Mouse (Mus musculus) stomach, postnatal 0 days (tissue): ENCODE measurements at regions not wholly inside any gene's neighbourhood (a gene's known extent, or its start where the extent isn't known, plus 50 kb on each side); places are given as distances from the start of the nearest gene placed in this dataset.

Experiments
- ATAC-seq: fragments of 200-750 bp; cut with Nextera tagmentation; 2 replicates; pipeline ENCODE4 v1.8.0; 2017; ENCODE audit not compliant: low FRiP score, low TSS enrichment
- DNase-seq: peaks from one replicate; pipeline ENCODE4 v3.0.0-alpha.2; 2016; ENCODE audit warnings: low spot score
- H3K27ac ChIP-seq: fragments of 300-500 bp; sonication (generic); replicated peaks from 2 replicates; pipeline ENCODE4 v1.5.1; 2014; ENCODE audit warnings: mild to moderate bottlenecking, control low read depth
- H3K27me3 ChIP-seq: fragments of 300-500 bp; sonication (generic); 2 replicates; pipeline ENCODE4 v1.6.1; 2014; ENCODE audit warnings: low read length; ENCODE audit not compliant: control insufficient read depth, insufficient read depth
- H3K36me3 ChIP-seq: fragments of 300-500 bp; sonication (generic); 2 replicates; pipeline ENCODE4 v1.6.1; 2014; ENCODE audit warnings: low read length, mixed read lengths; ENCODE audit not compliant: control insufficient read depth, insufficient read depth
- H3K4me1 ChIP-seq: fragments of 300-500 bp; sonication (generic); replicated peaks from 2 replicates; pipeline ENCODE4 v1.6.1; 2014; ENCODE audit warnings: antibody characterized with exemption; ENCODE audit not compliant: control insufficient read depth, insufficient read depth
- H3K4me2 ChIP-seq: fragments of 300-500 bp; sonication (generic); replicated peaks from 2 replicates; pipeline ENCODE4 v1.6.1; 2014; ENCODE audit warnings: low read depth, mild to moderate bottlenecking, control low read depth, moderate library complexity
- H3K4me3 ChIP-seq: fragments of 300-500 bp; sonication (generic); 2 replicates; pipeline ENCODE4 v1.5.1; 2014; ENCODE audit warnings: low read depth, low read length, control low read depth
- H3K9ac ChIP-seq: fragments of 300-500 bp; sonication (generic); 2 replicates; pipeline ENCODE4 v1.6.1; 2014; ENCODE audit warnings: mild to moderate bottlenecking, low read length, control low read depth, mixed read lengths
- H3K9me3 ChIP-seq: fragments of 300-500 bp; sonication (generic); 2 replicates; pipeline ENCODE4 v1.6.1; 2016; ENCODE audit warnings: low read length; ENCODE audit not compliant: control insufficient read depth
- CTCF ChIP-seq: IDR thresholded peaks from 2 replicates; pipeline ENCODE4 v1.5.1; 2016; ENCODE audit warnings: antibody characterized with exemption, low read depth, mild to moderate bottlenecking, moderate library complexity
- EP300 ChIP-seq: optimal IDR thresholded peaks from 2 replicates; pipeline ENCODE3; 2016; ENCODE audit warnings: antibody characterized with exemption
- WGBS: fragments of 180-500 bp; shearing (Covaris S2); extraction: QIAGEN DNeasy Blood & Tissue Kit; methylation state at CpG from one replicate; pipeline ENCODE4 v1.1.7; 2014; 5-methylcytosine and 5-hydroxymethylcytosine counted together

GRCm38 (mm10) chr1:80822185-80822584 is 63.9 kb upstream of the Dock10 start:
- Histone ChIP-seq H3K9ac (no peak overlapping the region), H3K4me2 (no peak overlapping the region), H3K4me1 (no peaks in the 10 kb centered on the region), H3K4me3 (no peak overlapping the region), H3K9me3 (no peaks in the 10 kb centered on the region), H3K27ac (no peak overlapping the region), H3K36me3 (no peaks in the 10 kb centered on the region), H3K27me3 (no peaks in the 10 kb centered on the region)
- TF ChIP-seq EP300 (no peak), CTCF (no peak)
- 52% methylated on average over 1 of the region's 1 CpGs for WGBS
- DNase-seq (no peak), ATAC-seq (no peak)

DNA sequence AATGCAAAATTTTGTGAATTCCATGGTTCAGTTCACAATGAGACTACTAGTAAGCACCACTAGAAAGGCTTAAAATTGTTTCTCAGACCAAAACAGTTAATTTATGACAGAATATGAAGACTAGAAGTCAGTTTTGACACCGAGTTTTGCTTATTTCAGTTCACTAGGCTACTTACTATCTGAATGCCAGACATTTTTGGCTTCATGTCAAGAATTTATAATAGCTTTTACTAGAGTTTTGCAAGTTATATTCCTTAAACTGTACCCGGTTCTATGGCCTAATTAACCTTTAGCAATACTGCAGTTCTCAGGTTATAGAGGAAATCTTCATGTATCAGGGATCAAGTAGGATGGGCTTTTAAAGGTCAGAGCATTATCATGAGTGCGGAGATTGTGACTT is 54.6 kb upstream of the Dock10 start:
- Histone ChIP-seq H3K9me3 (no peaks in the 10 kb centered on the region), H3K9ac (no peak overlapping the region), H3K27me3 (no peaks in the 10 kb centered on the region), H3K27ac (no peak overlapping the region), H3K4me1 (no peaks in the 10 kb centered on the region), H3K4me2 (no peak overlapping the region), H3K4me3 (no peak overlapping the region), H3K36me3 (no peaks in the 10 kb centered on the region)
- DNase-seq, result no peak
- TF ChIP-seq EP300 (no peak), CTCF (no peak)
- ATAC-seq, result no peak
- whole genome bisulfite sequencing, result 56% methylated on average over 3 of the region's 3 CpGs
